Mouse (Mus musculus) heart, adult 2 months (tissue): ENCODE results near the gene Fem1a.

Experiments used
- CTCF ChIP-seq: fragments of 200-600 bp; IDR thresholded peaks from 2 replicates; pipeline ENCODE4 v1.8.1; 2022; ENCODE audit warnings: antibody characterized with exemption, mild to moderate bottlenecking, moderate library complexity
- POLR2A ChIP-seq: fragments of 200-500 bp; IDR thresholded peaks from 2 replicates; pipeline ENCODE4 v1.6.1; 2011; ENCODE audit warnings: mild to moderate bottlenecking, low read depth, low read length, control low read depth; ENCODE audit not compliant: insufficient read depth

DNA sequence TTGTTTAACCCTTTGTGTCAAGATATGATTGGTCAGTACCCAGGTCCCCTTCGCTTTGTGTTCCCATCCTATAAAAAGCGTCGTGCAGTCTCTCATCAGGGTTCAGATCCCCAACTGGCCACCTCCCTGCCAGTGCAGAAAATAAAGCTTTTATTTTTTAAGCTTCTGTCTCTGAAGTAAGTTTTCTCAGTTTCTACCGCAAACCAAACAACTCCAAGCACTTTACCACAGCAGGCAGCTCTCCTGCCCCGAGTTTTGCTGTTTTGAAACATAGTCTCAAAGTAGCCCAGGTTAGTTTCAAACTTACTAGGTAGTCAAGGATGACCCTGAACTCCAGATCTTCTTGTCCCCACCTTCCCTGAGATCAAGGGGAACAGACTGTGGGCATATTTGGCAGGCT is 21.7 kb downstream of the Fem1a start:
- TF ChIP-seq CTCF (no peak), POLR2A (0 out of 2 replicates have a peak, but pooled peaks have one; percentile 20)
